Mouse (Mus musculus) kidney, postnatal 14 days (tissue): ENCODE data around the gene Tmem62.
"Not testable (repeated sequence)": the region's sequence is repeated elsewhere in the genome, so short reads cannot be mapped to it uniquely, and the experiment has no call there.

Experiments
- DNase-seq: peaks from one replicate; pipeline ENCODE4 v3.0.0; 2022; ENCODE audit warnings: mixed read lengths

The Tmem62 gene

DNA sequence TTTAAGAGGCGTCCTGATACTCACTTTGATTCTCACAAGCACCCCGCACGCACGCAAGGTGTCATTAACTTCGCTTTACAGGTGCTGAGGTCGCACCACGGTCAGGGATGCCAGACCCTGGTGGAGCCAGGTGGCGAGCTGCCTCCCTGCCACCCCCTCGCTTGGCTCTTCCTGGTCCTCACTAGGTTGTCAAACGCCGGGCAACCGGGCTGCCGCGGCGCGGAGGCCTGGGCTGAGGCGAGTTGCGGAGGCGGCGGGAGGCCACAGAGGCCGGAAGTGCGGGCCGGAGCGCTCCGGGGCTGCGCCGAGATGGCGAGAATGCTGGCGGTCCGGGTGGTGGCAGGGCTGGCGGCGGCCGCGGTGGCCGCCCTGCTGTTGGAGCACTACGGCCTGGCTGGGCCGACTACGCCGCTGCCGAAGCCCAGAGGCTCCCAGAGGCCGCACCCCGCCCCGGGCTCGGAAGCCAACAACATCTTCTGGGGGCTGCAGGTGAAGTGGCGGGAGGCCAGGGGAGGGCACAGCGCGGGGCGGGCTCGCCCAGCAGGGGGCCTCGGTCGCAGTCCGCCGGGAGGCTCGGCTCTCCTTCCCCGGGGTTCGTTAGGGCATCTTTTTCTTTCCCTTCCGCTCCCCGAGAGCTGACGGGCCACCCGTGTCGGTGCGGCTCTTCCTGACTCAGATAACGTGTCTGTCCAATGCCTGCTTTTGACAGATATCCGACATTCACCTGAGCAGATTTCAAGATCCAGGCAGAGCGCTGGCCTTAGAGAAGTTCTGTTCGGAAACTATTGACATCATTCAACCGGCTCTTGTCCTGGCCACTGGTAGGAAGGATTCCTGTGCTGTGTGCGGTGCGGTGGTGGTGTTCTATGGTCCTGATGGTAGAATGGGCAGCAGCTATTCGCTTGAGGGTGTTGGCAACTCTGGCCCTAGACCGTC is at the start of gene Tmem62:
TSS of gene Tmem62 (plus strand) at position 28 of the 936 bp plus-strand sequence.
- DNase-seq: peak; percentile 78

DNA sequence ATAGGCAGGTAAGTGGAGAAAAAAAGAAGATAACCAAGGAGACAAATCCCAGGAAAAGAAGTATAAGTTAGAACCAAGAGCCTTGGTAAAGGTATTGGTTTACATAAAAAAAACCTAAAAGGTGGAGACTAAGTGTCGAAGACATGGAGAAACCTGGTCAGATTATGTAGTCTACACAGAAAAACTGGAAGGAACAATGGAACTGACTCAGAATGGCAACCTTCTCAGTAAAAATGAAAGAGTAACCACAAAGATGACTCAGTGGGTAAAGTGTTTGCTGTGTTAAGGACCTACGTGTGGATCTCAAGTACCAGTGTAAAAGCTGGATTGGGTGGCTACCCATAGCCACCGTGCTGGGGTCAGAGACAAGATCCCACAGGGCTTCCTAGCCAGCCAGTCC is 43.8 kb upstream of the Tmem62 start:
- no peak for DNase-seq

DNA sequence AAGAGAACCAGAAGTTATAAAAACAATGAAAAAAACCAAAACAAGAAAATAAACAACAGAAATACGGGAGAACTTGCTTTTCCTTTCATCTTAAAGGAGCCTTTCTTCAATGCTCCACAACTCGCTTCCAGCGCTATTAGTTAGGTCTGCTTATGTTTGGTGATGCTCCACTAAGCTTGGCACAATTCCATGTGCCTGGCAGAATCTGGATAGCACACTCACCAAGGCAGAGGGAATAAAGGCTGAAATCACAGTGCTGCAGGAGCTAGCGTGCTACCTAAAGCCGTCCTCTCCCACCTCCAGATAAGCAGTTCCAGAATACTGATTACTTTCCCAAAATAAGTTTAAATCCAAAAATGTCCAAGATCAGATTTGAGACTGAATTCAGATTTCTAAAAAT is 25.6 kb upstream of the Tmem62 start:
- DNase-seq: peak; percentile 66

GRCm38 (mm10) chr2:120952176-120952938 is 24.5 kb upstream of the Tmem62 start:
- DNase-seq: no peak

DNA sequence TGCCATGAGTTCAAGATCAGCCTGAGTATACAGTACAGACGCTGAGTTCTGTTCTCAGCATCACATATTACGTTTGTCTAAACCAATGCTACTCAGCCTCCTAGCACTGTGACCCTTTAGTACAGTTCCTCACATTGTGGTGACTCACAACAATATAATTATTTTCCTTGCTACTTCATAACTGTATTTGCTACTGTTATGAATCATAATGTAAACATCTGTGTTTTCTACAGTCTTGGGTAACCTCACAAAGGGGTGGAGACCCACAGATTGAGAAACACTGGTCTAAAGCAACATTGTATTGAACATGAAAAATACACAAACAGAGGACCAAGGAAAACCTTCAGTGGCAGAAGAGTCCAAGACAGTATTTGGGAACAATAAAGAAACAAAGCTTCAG is 17.5 kb upstream of the Tmem62 start:
- no peak for DNase-seq

DNA sequence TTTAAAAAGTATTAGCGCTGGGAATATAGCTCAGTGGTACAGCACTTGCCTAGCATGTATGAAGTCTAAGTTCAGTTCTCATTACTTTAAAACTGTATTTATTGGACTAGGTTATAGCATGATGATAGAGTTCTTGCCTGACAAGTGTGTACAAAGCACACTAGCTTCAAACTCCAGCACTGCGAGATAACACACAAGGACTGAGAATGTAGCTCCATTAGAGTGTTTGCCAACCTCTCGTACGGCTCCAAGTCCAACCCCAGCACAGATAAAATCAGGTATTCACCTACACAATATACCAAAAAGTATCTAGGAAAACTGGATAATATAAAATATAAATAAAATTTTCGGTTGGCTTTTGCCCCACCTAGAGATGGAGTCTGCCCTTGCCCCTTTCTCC is 17.0 kb upstream of the Tmem62 start:
- no peak for DNase-seq

GRCm38 (mm10) chr2:120960261-120960660 is 16.6 kb upstream of the Tmem62 start:
- no peak for DNase-seq

DNA sequence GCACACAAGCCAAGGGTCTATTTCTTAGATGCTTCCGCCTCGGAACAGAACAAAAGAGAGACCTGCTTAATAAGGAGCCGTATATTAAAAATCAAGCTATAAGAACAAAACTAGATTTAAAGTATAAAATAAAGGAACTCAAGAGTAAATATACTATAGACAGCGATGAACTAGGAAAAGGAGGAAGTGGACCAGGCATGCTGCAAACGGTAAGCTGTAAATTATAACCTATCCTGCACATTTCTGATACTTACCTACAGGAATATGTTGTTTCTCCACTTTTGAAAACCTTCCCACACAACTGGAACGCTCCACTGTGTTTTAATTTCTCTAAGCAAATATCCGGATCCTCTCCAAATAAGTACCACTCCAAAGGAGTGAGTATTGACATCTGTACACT is 13.7 kb upstream of the Tmem62 start:
- DNase-seq: no peak

DNA sequence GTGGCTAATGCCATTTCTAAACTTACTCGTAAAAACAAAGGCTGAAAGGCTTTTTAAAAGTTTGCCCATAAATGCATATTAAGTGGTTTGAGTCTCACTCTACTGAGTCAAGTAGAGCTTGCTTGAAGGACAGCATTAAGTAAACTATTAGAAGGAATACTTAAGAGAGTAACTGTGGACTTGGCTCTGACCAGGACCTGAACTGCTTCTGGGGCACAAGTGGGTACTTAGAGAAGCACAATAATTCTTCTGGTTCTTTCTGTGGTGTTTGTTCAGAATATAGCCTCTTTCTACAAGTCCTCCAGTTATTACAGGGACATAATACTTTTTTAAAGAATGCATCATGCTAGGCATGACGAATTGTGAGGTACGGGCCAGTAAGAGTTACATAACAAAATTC is 11.3 kb upstream of the Tmem62 start:
- DNase-seq: no peak

GRCm38 (mm10) chr2:120970045-120970539 is 6.7 kb upstream of the Tmem62 start:
- no peak for DNase-seq

DNA sequence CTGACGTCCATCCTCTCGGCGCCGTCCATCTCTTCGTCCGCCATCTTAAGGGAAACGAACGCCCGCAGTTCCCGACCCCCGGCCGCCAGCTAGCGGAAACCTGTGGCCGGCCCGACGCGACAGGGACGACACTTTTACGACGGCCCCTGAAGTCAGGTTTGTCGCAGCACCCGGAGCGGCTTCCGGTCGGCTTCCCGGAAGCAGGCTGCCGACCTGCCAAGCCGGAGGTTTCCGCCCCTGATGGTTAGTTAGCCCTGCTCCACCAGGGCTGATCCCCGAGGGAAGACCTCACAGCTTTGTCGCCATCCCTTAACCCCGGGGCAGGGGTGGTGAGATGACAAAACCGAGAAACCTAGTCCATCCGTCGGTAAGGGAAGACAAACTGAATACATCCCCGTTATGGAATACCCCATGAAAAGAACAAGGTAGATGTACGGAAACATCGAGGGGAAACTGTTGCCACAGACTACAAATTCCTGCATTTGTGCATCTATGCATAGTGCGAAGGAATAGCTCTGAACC is 6.2 kb upstream of the Tmem62 start, which contains the start of gene Ubr1:
TSS of gene Ubr1 (minus strand) at position 157 of the 522 bp plus-strand sequence.
- peak; percentile 92 for DNase-seq

- no peak for DNase-seq
Observed at GRCm38 (mm10) chr2:120971766-120972165, 5.1 kb upstream of the Tmem62 start.

- DNase-seq: not testable (repeated sequence)
Observed at GRCm38 (mm10) chr2:120972257-120972656, 4.6 kb upstream of the Tmem62 start.

DNA sequence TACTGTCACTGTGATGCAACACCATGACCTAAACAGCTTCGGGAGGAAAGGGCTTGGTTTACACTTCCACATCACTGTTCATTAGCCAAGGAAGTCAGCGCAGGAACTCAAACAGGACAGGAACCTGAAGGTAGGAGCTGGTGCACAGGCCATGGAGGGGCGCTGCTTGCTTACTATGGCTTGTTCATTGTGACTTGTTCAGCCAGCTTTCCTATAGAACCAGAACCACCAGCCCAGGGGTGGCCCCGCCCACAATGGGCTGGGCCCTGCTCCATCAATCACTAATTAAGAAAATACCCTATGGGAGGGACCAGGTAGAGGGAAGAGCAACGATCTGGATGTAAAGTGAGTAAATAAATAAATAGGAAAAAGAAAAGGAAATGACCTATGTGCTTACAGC is 3.9 kb upstream of the Tmem62 start:
- peak; percentile 18 for DNase-seq

DNA sequence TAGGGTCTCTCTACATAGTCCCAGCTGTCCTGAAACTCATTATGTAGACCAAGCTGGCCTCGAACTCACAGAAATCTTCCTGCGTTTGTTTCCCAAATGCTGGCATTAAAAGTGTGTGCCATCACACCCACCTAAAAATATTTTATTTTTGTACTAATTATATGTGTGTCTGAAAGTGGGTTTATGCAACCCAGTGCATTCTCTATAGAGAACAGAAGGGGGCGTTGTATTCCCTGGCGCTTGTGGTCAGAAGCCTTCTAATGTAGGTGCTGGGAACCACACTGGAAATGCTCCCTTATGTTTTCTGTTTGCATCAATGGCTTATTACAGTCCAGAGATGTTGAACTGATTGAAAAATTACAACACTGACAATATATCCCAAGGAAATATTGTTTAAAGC is 509 bp upstream of the Tmem62 start:
- DNase-seq: no peak

- no peak for DNase-seq
Observed at GRCm38 (mm10) chr2:120977926-120978692, 1.3 kb downstream of the Tmem62 start.

DNA sequence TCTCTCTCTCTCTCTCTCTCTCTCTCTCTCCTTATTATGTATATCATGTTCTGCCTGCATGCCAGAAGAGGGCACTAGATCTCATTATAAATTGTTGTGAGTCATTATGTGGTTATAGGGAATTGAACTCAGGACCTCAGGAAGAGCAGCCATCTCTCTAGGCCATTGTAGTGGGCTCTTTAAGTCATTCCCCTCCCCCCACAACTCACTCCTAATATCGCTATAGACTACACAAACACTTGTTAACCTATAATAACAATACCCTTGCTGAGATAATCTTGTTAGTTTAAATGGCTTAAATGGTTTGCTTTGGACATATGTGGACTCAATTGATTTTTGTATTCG is 1.8 kb downstream of the Tmem62 start:
- no peak for DNase-seq

DNA sequence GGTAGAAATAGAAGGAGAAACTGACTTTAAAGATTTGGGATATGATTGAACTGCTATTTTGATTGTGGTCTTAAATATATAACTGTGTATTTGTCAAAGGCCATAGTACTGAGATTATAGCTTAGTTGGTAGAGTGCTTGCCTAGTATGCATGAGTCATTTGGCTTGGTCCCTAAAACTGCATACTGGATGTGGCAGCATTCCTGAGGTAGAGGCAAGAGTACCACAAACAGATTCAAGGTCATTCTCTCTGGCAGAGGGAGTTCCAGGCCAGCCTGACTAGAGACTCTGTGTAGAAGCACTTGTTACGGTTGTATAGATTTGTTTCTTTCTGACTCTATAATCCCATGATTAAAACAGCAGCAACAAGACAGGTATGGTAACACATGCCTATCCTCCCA is 3.0 kb downstream of the Tmem62 start:
- DNase-seq: peak; percentile 12

DNA sequence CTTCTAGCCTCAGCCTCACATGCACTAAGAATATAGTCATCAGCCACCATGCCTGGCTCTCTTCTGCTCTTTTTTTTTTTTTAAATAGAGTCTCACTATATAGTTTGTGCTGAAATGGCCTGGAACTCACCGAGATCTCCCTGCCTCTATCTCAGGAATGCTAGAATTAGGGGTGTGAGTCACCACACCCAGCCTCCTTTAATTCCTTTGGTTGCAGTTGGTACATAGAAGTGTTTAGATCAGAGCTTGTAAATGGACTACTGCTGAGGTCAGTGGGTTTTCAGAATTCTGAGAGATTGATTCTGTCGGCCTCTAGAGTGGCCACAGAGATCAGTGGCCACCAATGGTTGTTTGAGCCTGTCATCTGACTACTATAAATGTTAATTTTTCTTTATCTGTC is 4.0 kb downstream of the Tmem62 start:
- no peak for DNase-seq

GRCm38 (mm10) chr2:120983611-120984010 is 6.8 kb downstream of the Tmem62 start:
- DNase-seq: no peak

DNA sequence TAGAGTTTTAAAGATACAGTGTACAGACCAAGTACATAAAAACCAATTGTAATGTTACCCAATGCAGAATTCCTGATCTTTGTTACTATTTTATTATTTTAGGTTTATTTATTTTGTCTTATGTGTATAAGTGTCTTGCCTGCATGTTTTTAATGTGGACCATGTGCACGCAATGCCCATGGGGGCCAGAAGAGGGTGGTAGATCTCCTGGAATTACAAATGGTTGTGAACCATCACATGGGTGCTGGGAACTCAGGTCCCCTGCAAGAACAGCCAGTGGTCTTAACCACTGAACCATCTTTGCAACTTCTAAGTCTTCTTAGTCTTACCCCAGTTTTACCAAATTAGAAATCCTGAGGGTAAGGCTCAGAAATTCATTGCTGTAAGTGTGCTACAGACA is 8.4 kb downstream of the Tmem62 start:
- DNase-seq: no peak

DNA sequence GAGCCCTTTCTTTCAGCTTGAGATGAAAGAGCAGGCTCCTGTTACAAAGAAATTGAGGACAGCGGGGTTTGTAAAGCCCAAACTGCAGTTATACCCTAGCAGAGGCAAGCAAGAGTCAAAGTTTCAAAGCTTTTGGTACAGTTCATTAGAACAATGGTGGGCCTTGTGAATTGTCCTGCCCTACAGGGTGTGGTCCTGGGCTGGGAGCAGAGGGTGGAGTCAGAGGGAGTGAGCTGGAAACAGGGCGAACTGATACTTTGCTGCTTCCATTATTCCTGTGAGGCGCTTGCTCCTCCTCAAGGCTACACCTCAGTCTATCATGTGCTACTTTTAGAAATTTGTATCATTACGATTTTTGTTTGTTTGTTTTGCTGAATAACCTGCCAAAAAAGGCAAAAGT is 14.4 kb downstream of the Tmem62 start:
- DNase-seq: no peak

DNA sequence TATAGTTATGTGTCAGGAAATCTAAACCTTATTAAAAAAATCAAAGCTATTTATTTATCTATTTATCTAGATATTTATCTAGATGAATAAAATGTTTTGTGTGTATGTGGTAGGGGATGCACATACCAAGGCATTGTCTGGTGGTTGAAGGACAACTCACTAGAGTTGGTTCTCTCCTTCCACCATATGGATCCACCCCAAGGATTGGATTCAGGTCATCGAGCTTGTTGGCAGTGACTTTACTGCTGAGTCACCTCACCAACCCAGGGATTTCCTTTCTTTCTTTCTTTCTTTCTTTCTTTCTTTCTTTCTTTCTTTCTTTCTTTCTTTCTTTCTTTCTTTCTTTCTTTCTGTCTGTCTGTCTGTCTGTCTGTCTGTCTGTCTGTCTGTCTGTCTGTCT is 19.8 kb downstream of the Tmem62 start:
- DNase-seq: not testable (repeated sequence)
